Mouse (Mus musculus) liver, embryonic 14 days (tissue): ENCODE data around the gene Oma1. TPM values are rescaled to one million over a fixed set of nuclear protein-coding genes. Genes with fewer than 3 reads are reported as not detected.

Experiments
- polyA plus RNA-seq: library from polyadenylated mRNA; depleted of rRNA; stranded (reverse); fragments of >200 nt; gene quantifications from 2 replicates; pipeline ENCODE4 v1.2.3, GENCODE M21; 2012; rRNA removed

Oma1 gene
- polyA plus RNA-seq, result 6.5 and 7.3 TPM in 2 replicates

DNA sequence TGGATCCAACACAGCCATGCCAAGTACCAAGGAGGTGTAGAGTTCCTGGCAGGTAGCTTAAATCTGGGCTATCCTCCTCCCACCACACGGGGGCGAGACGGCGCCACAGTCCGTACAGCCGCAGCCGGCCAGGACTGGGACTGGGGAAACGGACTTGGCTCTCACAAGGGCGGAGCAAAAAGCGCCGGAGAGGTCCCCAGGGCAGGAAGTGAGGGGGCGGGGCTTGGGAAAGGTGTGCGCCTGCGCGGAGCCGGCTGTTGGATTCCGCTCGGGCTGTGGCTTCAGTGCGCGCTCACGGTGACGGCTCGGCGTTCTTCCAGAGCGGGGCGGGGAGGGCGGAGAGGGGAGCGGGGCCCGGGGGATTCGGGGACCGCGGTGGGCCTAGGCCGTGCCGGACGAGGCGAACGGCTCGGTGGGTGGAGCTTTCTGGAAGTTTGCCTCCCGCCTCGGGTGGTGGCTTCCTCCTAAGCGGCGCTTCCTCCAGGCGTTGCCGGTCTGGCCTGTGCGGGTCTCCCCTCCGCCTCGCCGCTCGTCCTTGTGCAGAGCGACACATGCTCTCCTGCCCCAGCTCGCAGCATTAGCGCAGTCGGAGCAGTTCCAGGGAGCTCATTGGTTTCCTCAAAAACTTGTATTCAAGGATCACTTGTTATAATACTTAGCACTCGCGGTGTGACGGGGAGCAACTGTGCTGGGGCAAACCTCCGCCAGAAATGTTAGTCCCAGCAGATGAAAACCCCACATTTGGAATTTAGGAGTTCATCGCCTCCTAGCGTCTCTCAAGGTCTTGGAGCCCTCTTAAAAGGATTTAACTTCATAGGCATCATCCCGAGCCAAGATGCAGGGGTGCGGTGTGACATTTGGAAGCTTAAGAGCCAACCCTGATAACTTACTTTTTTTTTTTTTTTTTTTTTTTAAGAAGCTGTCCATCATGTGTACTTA is at the start of gene Oma1:
Oma1 (plus strand) TSS at position 226 of the 939 bp plus-strand sequence.

DNA sequence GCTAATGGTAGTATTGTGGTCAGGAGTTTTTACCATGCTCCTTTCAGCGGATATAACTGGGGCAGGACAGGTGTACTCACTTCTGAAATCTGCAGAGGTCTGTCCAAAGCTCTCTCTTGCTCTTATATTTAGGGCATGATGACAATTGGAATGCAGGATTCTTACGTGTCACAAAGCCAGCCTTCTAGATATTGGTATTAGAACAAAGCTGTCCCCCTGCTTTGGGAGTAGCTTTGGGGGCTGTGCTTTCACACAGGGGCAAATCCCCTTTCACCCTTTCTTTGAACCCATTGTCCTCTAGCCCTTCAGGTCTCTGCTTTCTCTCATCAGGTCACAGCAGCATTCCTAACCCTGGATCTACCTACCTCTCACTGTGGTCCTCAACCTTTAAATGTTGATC is 22.8 kb upstream of the Oma1 start, which contains the start of gene 4921539E11Rik:
4921539E11Rik (minus strand) TSS at position 101 of the 400 bp plus-strand sequence.

Other genes with a start within 250 kb of the Oma1 start
- 16.6 and 18.1 TPM in 2 replicates for gene Mier1, start 199.4 kb upstream of the Oma1 start, polyA plus RNA-seq
- gene Wdr78, start 199.3 kb upstream of the Oma1 start, polyA plus RNA-seq, result 0.65 and 0.76 TPM in 2 replicates
- 5.1 and 6.5 TPM in 2 replicates for gene Slc35d1, start 98.6 kb upstream of the Oma1 start, polyA plus RNA-seq
- gene 4921539E11Rik, start 22.9 kb upstream of the Oma1 start, polyA plus RNA-seq, result not detected in 2 replicates